Mouse (Mus musculus) kidney, adult 2 months (tissue): ENCODE measurements around the gene Kif4. TPM values are rescaled to one million over a fixed set of nuclear protein-coding genes. Genes with fewer than 3 reads are reported as not detected.

ENCODE experiments used
- DNase-seq: peaks from one replicate; pipeline ENCODE4 v3.0.0; 2021
- H3K27ac ChIP-seq: fragments of 200-500 bp; 2 replicates; pipeline ENCODE4 v1.5.1; 2012; ENCODE audit warnings: low read depth, low read length, control low read depth, inconsistent platforms; ENCODE audit not compliant: insufficient read depth
- H3K27me3 ChIP-seq: fragments of 200-500 bp; replicated peaks from 2 replicates; pipeline ENCODE4 v1.6.1; 2012; ENCODE audit warnings: mild to moderate bottlenecking, moderate library complexity, low read length, inconsistent platforms; ENCODE audit not compliant: control insufficient read depth, insufficient read depth
- H3K36me3 ChIP-seq: fragments of 200-500 bp; 2 replicates; pipeline ENCODE4 v1.6.1; 2012; ENCODE audit warnings: mild to moderate bottlenecking, moderate library complexity, low read length, inconsistent platforms; ENCODE audit not compliant: control insufficient read depth, insufficient read depth
- H3K4me1 ChIP-seq: fragments of 200-500 bp; 2 replicates; pipeline ENCODE4 v1.6.1; 2011; ENCODE audit warnings: low read length; ENCODE audit not compliant: control insufficient read depth, insufficient read depth
- H3K4me3 ChIP-seq: fragments of 200-500 bp; 2 replicates; pipeline ENCODE4 v1.5.1; 2011; ENCODE audit warnings: mild to moderate bottlenecking, low read depth, low read length, control low read depth; ENCODE audit not compliant: insufficient read depth
- CTCF ChIP-seq: fragments of 200-500 bp; conservative IDR thresholded peaks from 2 replicates; pipeline ENCODE4 v1.5.1; 2011; ENCODE audit warnings: low read depth, mild to moderate bottlenecking, control low read depth, low read length, moderate library complexity, mixed read lengths; ENCODE audit not compliant: insufficient read depth, insufficient read length
- POLR2A ChIP-seq: fragments of 200-500 bp; IDR thresholded peaks from one replicate; pipeline ENCODE4 v1.6.1; 2011; ENCODE audit warnings: low read depth, low read length, control low read depth
- WGBS: fragments of 180-500 bp; shearing (Covaris S2); methylation state at CpG from one replicate; pipeline ENCODE4 v1.1.7; 2018; 5-methylcytosine and 5-hydroxymethylcytosine counted together
- polyA plus RNA-seq: library from polyadenylated mRNA; depleted of rRNA; stranded (reverse); fragments of >200 nt; gene quantifications from 2 replicates; pipeline ENCODE4 v1.2.3, GENCODE M21; 2012

The Kif4 gene
- polyA plus RNA-seq, 1 experiment = 0.11 TPM

DNA sequence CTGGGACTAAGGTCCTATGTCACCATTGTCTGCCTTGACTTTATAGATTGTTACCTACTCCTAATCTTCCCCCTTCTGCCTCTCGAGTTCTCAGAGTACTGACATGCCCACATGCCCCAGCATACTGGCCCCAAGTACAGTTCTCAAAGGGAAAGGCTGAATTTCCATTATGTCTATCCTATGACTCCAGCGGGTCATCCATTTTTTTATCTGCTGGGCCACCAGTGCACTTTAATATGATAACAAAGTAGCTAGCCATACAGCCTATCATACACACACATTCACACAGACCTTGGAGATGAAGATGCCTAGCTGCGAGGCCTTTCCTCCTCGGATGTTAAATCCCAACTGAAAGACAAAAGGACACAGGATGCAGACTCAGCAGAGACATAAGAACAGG lies 1.3 kb upstream of the Kif4 start:
- no peak overlapping the region for H3K4me3 ChIP-seq
- DNase-seq = no peak
- no peak overlapping the region for H3K27ac ChIP-seq
- WGBS = 92% methylated on average over 4 of the region's 4 CpGs
- H3K36me3 ChIP-seq = no peaks in the 10 kb centered on the region
- TF ChIP-seq CTCF (no peak), POLR2A (no peak)
- H3K4me1 ChIP-seq = no peaks in the 10 kb centered on the region; the same call in 1 of the 2 replicates
- H3K27me3 ChIP-seq = no peaks in the 10 kb centered on the region

DNA sequence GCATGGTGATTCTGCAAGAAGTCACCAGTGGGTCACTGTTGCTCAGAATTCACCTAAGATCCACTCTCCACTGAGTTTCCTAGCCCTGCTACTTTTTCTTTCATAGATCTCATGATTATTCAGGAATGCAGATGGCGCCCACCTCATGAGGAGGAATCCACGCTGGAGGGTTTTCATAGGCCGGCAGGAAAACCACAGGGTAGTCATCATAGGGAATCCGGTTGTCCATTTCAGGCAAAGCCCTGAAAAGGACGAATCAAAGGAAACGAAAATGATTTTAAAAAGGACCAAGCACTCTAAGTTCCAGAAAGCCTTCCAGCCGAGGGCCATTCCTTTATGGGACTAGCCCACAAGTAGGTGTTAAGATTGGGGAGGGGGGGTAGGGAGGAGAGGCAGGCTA lies 391 bp upstream of the Kif4 start:
- no peaks in the 10 kb centered on the region; the same call in 1 of the 2 replicates for H3K4me1 ChIP-seq
- no peaks in the 10 kb centered on the region for H3K36me3 ChIP-seq
- H3K4me3 ChIP-seq = peak overlapping the region; percentile 56
- H3K27me3 ChIP-seq = no peaks in the 10 kb centered on the region
- no peak overlapping the region for H3K27ac ChIP-seq
- peak; percentile 1 for DNase-seq
- no peak for TF ChIP-seq POLR2A
- TF ChIP-seq CTCF = no peak
- 13% methylated on average over 7 of the region's 7 CpGs for WGBS

DNA sequence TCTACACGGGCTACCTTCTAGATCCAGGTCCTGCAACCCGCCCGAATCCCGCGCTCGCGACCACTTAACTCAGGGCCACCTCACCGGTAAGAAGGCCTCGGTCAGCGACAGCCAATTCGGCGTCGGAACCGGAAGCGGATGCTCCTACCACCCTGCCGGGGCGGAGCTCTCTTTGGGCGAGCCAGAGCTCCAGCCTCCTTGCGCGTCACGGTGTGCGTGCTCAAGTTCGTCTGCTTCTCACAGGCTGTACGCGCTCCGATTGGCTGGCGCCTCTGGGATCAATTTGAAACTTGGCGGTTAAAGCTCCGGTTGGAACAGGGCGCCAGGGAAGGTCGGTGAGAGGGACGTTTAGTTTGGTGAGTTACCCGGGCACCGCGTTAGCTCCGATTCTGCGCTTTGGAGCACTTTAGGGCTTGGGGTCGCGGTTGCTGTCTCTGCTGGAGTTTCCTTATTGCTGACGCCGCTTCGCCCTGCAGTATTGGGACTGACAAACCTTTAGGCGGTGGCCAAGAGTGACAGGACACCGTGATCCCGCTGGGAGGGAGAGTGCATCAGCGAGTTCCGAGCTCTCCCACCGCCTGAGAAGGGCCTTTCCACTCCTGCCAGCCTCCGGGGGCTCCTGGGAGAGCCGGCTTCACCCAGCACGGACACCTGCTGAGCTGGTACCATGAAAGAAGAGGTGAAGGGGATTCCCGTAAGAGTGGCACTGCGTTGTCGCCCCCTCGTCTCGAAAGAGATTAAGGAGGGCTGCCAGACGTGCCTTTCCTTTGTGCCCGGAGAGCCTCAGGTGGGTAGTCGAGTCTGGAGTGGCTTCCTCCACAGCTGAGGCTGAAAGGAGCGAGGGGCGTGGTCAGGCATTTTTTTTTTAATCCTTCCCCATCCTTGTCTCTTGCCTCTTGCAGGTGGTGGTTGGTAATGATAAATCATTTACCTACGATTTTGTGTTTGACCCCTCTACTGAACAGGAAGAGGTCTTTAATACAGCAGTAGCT lies 561 bp downstream of the Kif4 start, which contains the start of gene Pdzd11:
Pdzd11 (minus strand) TSS at position 767 of the 992 bp plus-strand sequence.
- Histone ChIP-seq H3K36me3 (no peaks in the 10 kb centered on the region), H3K27ac (peak within 1 kb of the TSS; percentile 66; the same call in 1 of the 2 replicates), H3K4me3 (peak within 1 kb of the TSS; percentile 74), H3K4me1 (no peaks in the 10 kb centered on the region; the same call in 1 of the 2 replicates), H3K27me3 (no peaks in the 10 kb centered on the region)
- peak; percentile 38 for TF ChIP-seq POLR2A
- TF ChIP-seq CTCF = no peak
- 2% methylated on average over 58 of the region's 62 CpGs for WGBS
- peak; percentile 95 for DNase-seq

DNA sequence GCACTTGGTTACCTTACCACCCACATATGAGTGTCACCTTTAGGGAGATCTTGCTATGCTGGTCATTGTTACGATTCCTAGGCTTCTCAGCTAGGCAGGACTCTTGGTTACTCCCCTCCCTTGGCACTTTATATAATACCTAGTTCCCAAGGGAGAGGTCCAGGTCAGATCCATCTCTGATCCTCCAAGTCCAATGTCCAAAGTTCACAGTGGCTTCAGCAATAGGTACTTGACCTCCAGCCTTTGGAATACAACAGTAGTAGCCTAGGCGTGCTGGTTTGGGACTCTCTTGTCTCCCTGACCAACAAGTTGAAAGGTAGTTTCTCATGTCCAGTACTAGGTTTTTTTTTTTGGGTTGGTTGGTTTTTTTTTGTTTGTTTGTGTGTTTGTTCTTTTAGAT lies 3.5 kb downstream of the Kif4 start:
- no peak overlapping the region for H3K27ac ChIP-seq
- H3K4me1 ChIP-seq = no peaks in the 10 kb centered on the region; the same call in 1 of the 2 replicates
- TF ChIP-seq CTCF (no peak), POLR2A (no peak)
- no peak overlapping the region for H3K4me3 ChIP-seq
- H3K36me3 ChIP-seq = no peaks in the 10 kb centered on the region
- peak; percentile 57 for DNase-seq
- 53% methylated on average over 2 of the region's 2 CpGs for WGBS
- no peaks in the 10 kb centered on the region for H3K27me3 ChIP-seq

DNA sequence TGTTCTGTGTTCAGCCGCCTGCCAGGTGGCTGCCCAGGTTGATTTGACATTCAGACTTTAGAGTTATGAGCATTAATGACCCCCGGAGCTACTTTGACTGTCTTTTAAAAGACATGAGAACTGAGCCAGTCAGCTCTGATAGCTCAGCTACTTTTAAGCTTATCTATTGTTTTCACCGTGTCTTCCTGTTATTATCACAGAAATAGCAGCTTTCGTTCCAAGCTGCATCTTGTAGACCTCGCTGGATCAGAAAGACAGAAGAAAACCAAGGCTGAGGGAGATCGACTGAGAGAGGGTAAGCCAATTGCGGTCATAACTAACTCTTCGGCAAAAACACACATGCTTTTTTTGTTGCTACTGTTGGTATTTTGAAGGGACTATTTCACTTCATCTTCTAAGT lies 12.9 kb downstream of the Kif4 start:
- Histone ChIP-seq H3K36me3 (no peaks in the 10 kb centered on the region), H3K27ac (no peak overlapping the region), H3K4me3 (no peak overlapping the region), H3K4me1 (no peaks in the 10 kb centered on the region), H3K27me3 (no peaks in the 10 kb centered on the region)
- TF ChIP-seq CTCF (no peak), POLR2A (no peak)
- whole genome bisulfite sequencing = 91% methylated on average over 8 of the region's 8 CpGs
- DNase-seq = no peak

DNA sequence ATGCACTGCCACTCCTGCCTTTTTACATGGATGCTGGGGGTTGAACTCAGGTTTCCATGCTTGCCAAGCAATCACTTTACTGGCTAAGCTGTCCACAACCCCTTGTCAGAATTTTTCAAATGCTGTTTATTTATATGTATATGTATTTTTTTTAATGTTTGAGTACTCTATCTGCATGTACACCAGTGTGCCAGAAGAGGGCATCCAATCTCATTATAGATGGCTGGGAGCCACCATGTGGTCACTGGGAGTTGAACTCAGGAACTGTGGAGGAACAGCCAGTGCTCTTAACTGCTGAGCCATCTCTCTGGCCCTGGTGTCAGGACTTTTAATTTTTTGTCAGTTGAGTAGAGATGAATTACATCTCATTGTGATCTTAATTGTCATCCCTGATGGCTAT lies 27.3 kb downstream of the Kif4 start:
- H3K4me3 ChIP-seq = no peak overlapping the region
- no peaks in the 10 kb centered on the region for H3K27me3 ChIP-seq
- DNase-seq = peak; percentile 13
- no peak for TF ChIP-seq CTCF
- no peak for TF ChIP-seq POLR2A
- no peaks in the 10 kb centered on the region for H3K36me3 ChIP-seq
- H3K4me1 ChIP-seq = no peaks in the 10 kb centered on the region
- H3K27ac ChIP-seq = no peak overlapping the region

DNA sequence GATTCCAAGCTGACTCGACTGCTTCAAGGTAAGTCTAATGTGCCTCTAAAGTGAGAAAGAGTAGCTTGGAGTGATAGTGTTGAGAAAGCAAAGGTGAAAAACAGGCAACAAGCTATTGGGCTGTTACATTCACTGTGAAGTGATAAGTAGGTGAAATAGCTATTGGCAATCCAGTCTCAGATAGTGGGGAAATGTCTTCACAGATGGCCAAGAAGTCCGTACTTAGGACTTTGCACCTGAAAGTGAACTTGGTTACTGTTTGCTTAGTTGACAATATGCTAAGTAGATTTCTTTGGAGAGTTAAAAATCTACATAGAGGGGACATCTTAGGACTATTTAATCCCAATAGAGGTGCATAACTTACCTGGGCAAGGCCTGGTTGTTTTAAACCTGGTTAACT lies 39.3 kb downstream of the Kif4 start:
- Histone ChIP-seq H3K4me1 (no peaks in the 10 kb centered on the region), H3K36me3 (no peaks in the 10 kb centered on the region), H3K27me3 (no peaks in the 10 kb centered on the region), H3K4me3 (no peak overlapping the region), H3K27ac (peak overlapping the region; percentile 45; the same call in 1 of the 2 replicates)
- peak; percentile 66 for DNase-seq
- TF ChIP-seq CTCF = no peak
- TF ChIP-seq POLR2A = no peak
- 85% methylated on average over 2 of the region's 2 CpGs for WGBS
